Mouse (Mus musculus) liver, embryonic 13.5 days (tissue): Measurements from ENCODE around the gene Rtbdn. TPM values are rescaled to one million over a fixed set of nuclear protein-coding genes. Genes with fewer than 3 reads are reported as not detected.

Experiments used
- ATAC-seq: fragments of 200-750 bp; cut with Nextera tagmentation; 2 replicates; pipeline ENCODE4 v1.8.0; 2017; ENCODE audit warnings: low read depth, mild to moderate bottlenecking, moderate number of reproducible peaks, moderate library complexity
- DNase-seq: peaks from one replicate; pipeline ENCODE4 v3.0.0; 2022
- H3K27ac ChIP-seq: fragments of 300-500 bp; sonication (generic); 2 replicates; pipeline ENCODE4 v1.5.1; 2015; ENCODE audit warnings: moderate library complexity, mild to moderate bottlenecking, inconsistent platforms
- H3K27me3 ChIP-seq: fragments of 300-500 bp; sonication (generic); 2 replicates; pipeline ENCODE4 v1.6.1; 2015; ENCODE audit warnings: mild to moderate bottlenecking, inconsistent platforms
- H3K36me3 ChIP-seq: fragments of 300-500 bp; sonication (generic); 2 replicates; pipeline ENCODE4 v1.6.1; 2015; ENCODE audit warnings: mild to moderate bottlenecking, inconsistent platforms
- H3K4me1 ChIP-seq: fragments of 300-500 bp; sonication (generic); replicated peaks from 2 replicates; pipeline ENCODE4 v1.6.1; 2015; ENCODE audit warnings: inconsistent platforms
- H3K4me2 ChIP-seq: fragments of 300-500 bp; sonication (generic); 2 replicates; pipeline ENCODE4 v1.6.1; 2015; ENCODE audit warnings: inconsistent platforms, mild to moderate bottlenecking, moderate library complexity
- H3K4me3 ChIP-seq: fragments of 300-500 bp; sonication (generic); replicated peaks from 2 replicates; pipeline ENCODE4 v1.5.1; 2015; ENCODE audit warnings: mild to moderate bottlenecking, inconsistent platforms
- H3K9ac ChIP-seq: fragments of 300-500 bp; sonication (generic); 2 replicates; pipeline ENCODE4 v1.6.1; 2015; ENCODE audit warnings: mild to moderate bottlenecking, inconsistent platforms
- H3K9me3 ChIP-seq: fragments of 300-500 bp; sonication (generic); replicated peaks from 2 replicates; pipeline ENCODE4 v1.6.1; 2016; ENCODE audit warnings: inconsistent platforms
- WGBS: fragments of 180-500 bp; shearing (Covaris S2); methylation state at CpG from one replicate; pipeline ENCODE4 v1.1.7; 2015; ENCODE audit not compliant: insufficient replicate concordance; 5-methylcytosine and 5-hydroxymethylcytosine counted together
- polyA plus RNA-seq: library from polyadenylated mRNA; unstranded; fragments of >200 nt; fragmentation: Nextera tagmentation; extraction: Ambion mirVana; gene quantifications from 2 replicates; pipeline ENCODE4 v1.2.1, GENCODE M21; 2015

Rtbdn gene
- polyA plus RNA-seq, 1 experiment from 2014 or later: 0.33 TPM

GRCm38 (mm10) chr8:84937620-84938485 lies 8.9 kb upstream of the Rtbdn start:
- peaks cover 94% of the 10 kb centered on the region for H3K27me3 ChIP-seq
- no peak overlapping the region for H3K27ac ChIP-seq
- no peak for DNase-seq
- peak; percentile 49; the same call in 1 of the 2 replicates for ATAC-seq
- H3K9ac ChIP-seq: no peak overlapping the region
- peak overlapping the region; percentile 72 for H3K4me2 ChIP-seq
- H3K36me3 ChIP-seq: no peaks in the 10 kb centered on the region
- 41% methylated on average over 13 of the region's 13 CpGs for WGBS
- H3K4me3 ChIP-seq: peak overlapping the region; percentile 53; the same call in 1 of the 2 replicates
- H3K4me1 ChIP-seq: peaks cover 36% of the 10 kb centered on the region
- H3K9me3 ChIP-seq: no peaks in the 10 kb centered on the region

- no peak for DNase-seq
These were observed 3.1 kb upstream of the Rtbdn start for GRCm38 (mm10) chr8:84943699-84944098.

GRCm38 (mm10) chr8:84944478-84945160 lies 2.2 kb upstream of the Rtbdn start:
- Histone ChIP-seq H3K27ac (no peak overlapping the region), H3K4me2 (peak overlapping the region; percentile 33), H3K4me3 (peak overlapping the region; percentile 19; the same call in 1 of the 2 replicates), H3K4me1 (peaks cover 24% of the 10 kb centered on the region), H3K27me3 (peaks cover 90% of the 10 kb centered on the region), H3K9me3 (no peaks in the 10 kb centered on the region), H3K36me3 (no peaks in the 10 kb centered on the region), H3K9ac (no peak overlapping the region)
- ATAC-seq (peak; percentile 86), DNase-seq (peak; percentile 76)
- WGBS: 4% methylated on average over 26 of the region's 26 CpGs

More at GRCm38 (mm10) chr8:84943699-84944098, 3.1 kb upstream of the Rtbdn start:
- no peak overlapping the region for H3K27ac ChIP-seq
- peaks cover 24% of the 10 kb centered on the region for H3K4me1 ChIP-seq
- no peak for ATAC-seq
- no peak overlapping the region for H3K4me2 ChIP-seq
- peaks cover 94% of the 10 kb centered on the region for H3K27me3 ChIP-seq
- no peak overlapping the region for H3K4me3 ChIP-seq
- H3K9me3 ChIP-seq: no peaks in the 10 kb centered on the region
- no peaks in the 10 kb centered on the region for H3K36me3 ChIP-seq
- WGBS: 23% methylated on average over 4 of the region's 4 CpGs
- H3K9ac ChIP-seq: no peak overlapping the region

- Histone ChIP-seq H3K9ac (no peak overlapping the region), H3K27me3 (peaks cover 91% of the 10 kb centered on the region), H3K4me2 (peak overlapping the region; percentile 57; the same call in 1 of the 2 replicates), H3K36me3 (no peaks in the 10 kb centered on the region), H3K9me3 (no peaks in the 10 kb centered on the region), H3K27ac (no peak overlapping the region), H3K4me3 (peak overlapping the region; percentile 42; the same call in 1 of the 2 replicates), H3K4me1 (peaks cover 24% of the 10 kb centered on the region)
- WGBS: 11% methylated on average over 11 of the region's 11 CpGs
- 0 out of 2 replicates have a peak, but pooled peaks have one; percentile 14 for ATAC-seq
- DNase-seq: no peak
These were observed 1.6 kb upstream of the Rtbdn start for GRCm38 (mm10) chr8:84945235-84945632.

- Histone ChIP-seq H3K27me3 (peaks cover 91% of the 10 kb centered on the region), H3K4me2 (peak overlapping the region; percentile 57), H3K4me3 (peak overlapping the region; percentile 42), H3K36me3 (no peaks in the 10 kb centered on the region), H3K27ac (no peak overlapping the region), H3K9me3 (no peaks in the 10 kb centered on the region), H3K4me1 (peaks cover 24% of the 10 kb centered on the region), H3K9ac (no peak overlapping the region)
- ATAC-seq (0 out of 2 replicates have a peak, but pooled peaks have one; percentile 13), DNase-seq (no peak)
- WGBS: under 1% methylated on average over 46 of the region's 67 CpGs
These were observed 911 bp upstream of the Rtbdn start for GRCm38 (mm10) chr8:84945633-84946527.

- DNase-seq: no peak
- Histone ChIP-seq H3K4me2 (no peak overlapping the region), H3K4me1 (peaks cover 24% of the 10 kb centered on the region), H3K27me3 (peaks cover 92% of the 10 kb centered on the region), H3K4me3 (no peak overlapping the region), H3K36me3 (no peaks in the 10 kb centered on the region), H3K27ac (no peak overlapping the region), H3K9ac (no peak overlapping the region), H3K9me3 (no peaks in the 10 kb centered on the region)
- WGBS: 9% methylated on average over 9 of the region's 9 CpGs
- no peak for ATAC-seq
These were observed 402 bp downstream of the Rtbdn start for GRCm38 (mm10) chr8:84947241-84947545.

- peaks cover 81% of the 10 kb centered on the region for H3K27me3 ChIP-seq
- no peaks in the 10 kb centered on the region for H3K36me3 ChIP-seq
- peaks cover 26% of the 10 kb centered on the region for H3K4me1 ChIP-seq
- no peak for ATAC-seq
- H3K9ac ChIP-seq: no peak overlapping the region
- no peak for DNase-seq
- 19% methylated on average over 12 of the region's 12 CpGs for WGBS
- H3K4me2 ChIP-seq: no peak overlapping the region
- no peak overlapping the region for H3K4me3 ChIP-seq
- no peak overlapping the region for H3K27ac ChIP-seq
- H3K9me3 ChIP-seq: no peaks in the 10 kb centered on the region
These were observed 3.0 kb downstream of the Rtbdn start for GRCm38 (mm10) chr8:84949753-84950152.

GRCm38 (mm10) chr8:84952612-84953255 lies 5.9 kb downstream of the Rtbdn start:
- WGBS: 6% methylated on average over 18 of the region's 18 CpGs
- peaks cover 52% of the 10 kb centered on the region for H3K27me3 ChIP-seq
- no peak for DNase-seq
- H3K4me3 ChIP-seq: no peak overlapping the region
- peaks cover 21% of the 10 kb centered on the region for H3K36me3 ChIP-seq
- no peaks in the 10 kb centered on the region for H3K9me3 ChIP-seq
- no peak overlapping the region for H3K9ac ChIP-seq
- peaks cover 10% of the 10 kb centered on the region for H3K4me1 ChIP-seq
- peak; percentile 67; the same call in 1 of the 2 replicates for ATAC-seq
- H3K27ac ChIP-seq: no peak overlapping the region
- H3K4me2 ChIP-seq: peak overlapping the region; percentile 34

GRCm38 (mm10) chr8:84956768-84957167 lies 10.0 kb downstream of the Rtbdn start:
- WGBS: 51% methylated on average over 2 of the region's 2 CpGs
- peaks cover 10% of the 10 kb centered on the region for H3K4me1 ChIP-seq
- peak; percentile 67 for DNase-seq

GRCm38 (mm10) chr8:84959811-84960210 lies 13.0 kb downstream of the Rtbdn start:
- no peak overlapping the region for H3K9ac ChIP-seq
- H3K36me3 ChIP-seq: peaks cover 81% of the 10 kb centered on the region
- 90% methylated on average over 7 of the region's 7 CpGs for WGBS
- DNase-seq: no peak
- no peak overlapping the region for H3K4me2 ChIP-seq
- no peaks in the 10 kb centered on the region for H3K9me3 ChIP-seq
- H3K27ac ChIP-seq: no peak overlapping the region
- no peak overlapping the region for H3K4me3 ChIP-seq
- no peak for ATAC-seq
- H3K27me3 ChIP-seq: no peaks in the 10 kb centered on the region
- H3K4me1 ChIP-seq: peaks cover 15% of the 10 kb centered on the region

More at GRCm38 (mm10) chr8:84956768-84957167, 10.0 kb downstream of the Rtbdn start:
- Histone ChIP-seq H3K27ac (no peak overlapping the region), H3K9me3 (no peaks in the 10 kb centered on the region), H3K4me3 (no peak overlapping the region), H3K36me3 (peaks cover 59% of the 10 kb centered on the region), H3K4me2 (no peak overlapping the region), H3K27me3 (peaks cover 15% of the 10 kb centered on the region), H3K9ac (no peak overlapping the region)
- no peak for ATAC-seq
